Mouse (Mus musculus) adrenal gland, postnatal 25 days (tissue): ENCODE results near the gene Taf5. TPM values are rescaled to one million over a fixed set of nuclear protein-coding genes. Genes with fewer than 3 reads are reported as not detected.
A peak's percentile ranks its signal among the peaks of the same experiment; 100 is the strongest.

Source experiments
- DNase-seq: peaks from one replicate; pipeline ENCODE4 v3.0.0; 2021; ENCODE audit warnings: mixed read lengths
- total RNA-seq: library from RNA; stranded (reverse); gene quantifications from 2 replicates; pipeline ENCODE4 v1.2.3, GENCODE M21; 2021

Taf5 gene
- total RNA-seq, 1 experiment from 2014 or later: 5.3 TPM

DNA sequence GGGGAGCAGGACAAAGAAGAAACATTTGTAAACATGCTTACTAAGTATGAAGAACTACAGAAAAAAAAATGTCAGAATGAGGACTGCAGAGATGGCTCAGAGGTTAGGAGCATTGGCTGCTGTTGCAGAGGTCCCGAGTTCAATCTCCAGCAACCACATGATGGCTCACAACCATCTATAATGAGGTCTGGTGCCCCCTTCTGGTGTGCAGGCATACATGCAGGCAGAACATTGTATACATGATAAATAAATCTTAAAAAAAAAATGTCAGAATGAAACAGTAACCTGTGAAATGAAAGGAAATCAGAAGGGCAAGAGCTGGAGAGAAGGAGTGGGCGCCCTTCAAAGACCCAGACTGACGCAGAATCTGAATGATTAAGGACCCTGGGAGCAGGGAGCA is 1.7 kb upstream of the Taf5 start:
- DNase-seq: no peak

DNA sequence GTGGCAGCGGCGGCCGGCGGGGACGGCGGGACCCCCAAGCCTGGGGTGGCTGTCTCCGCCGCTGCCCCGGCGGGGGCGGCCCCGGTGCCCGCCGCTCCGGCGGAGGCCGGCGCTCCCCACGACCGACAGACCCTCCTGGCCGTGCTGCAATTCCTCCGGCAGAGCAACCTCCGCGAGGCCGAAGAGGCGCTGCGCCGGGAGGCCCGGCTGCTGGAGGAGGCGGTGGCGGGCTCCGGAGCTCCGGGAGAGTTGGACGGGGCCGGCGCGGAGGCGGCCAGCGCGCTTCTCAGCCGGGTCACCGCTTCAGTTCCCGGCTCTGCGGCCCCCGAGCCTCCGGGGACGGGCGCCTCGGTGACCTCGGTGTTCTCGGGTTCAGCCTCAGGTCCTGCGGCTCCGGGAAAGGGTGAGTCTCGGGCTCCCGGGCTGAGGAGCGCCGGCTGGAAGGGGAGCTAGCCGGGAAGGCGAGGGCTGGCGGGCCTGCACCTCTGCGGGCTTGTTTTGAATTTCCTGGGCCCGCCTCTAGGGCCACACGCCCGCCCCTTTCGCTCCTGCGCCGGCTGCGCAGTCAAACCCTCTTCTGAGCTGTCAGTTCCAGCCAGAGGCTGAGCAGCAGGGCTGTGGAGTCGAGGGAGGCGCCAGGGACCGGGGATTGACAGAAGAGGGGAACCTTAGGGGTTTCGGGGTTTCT is 522 bp downstream of the Taf5 start:
- DNase-seq: peak; percentile 87

DNA sequence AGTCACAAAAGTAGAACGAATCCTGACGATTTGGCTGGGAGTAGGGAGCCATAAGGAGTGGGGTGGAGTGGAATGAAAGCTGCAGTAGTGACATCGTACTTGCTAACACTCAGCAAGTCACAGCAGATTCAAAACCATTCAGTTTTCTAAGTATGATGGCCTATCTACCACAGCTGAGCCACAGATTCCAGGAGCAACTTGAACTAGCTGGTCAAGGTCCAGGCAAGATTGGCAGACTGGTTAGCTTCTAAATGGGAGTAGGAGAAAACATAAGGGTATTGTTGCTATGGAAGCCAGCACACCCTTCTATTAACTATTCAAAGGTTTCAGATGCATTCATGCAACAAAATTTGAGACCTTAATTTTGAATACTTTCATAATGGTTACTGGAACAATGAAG is 20.7 kb downstream of the Taf5 start:
- DNase-seq: no peak

DNA sequence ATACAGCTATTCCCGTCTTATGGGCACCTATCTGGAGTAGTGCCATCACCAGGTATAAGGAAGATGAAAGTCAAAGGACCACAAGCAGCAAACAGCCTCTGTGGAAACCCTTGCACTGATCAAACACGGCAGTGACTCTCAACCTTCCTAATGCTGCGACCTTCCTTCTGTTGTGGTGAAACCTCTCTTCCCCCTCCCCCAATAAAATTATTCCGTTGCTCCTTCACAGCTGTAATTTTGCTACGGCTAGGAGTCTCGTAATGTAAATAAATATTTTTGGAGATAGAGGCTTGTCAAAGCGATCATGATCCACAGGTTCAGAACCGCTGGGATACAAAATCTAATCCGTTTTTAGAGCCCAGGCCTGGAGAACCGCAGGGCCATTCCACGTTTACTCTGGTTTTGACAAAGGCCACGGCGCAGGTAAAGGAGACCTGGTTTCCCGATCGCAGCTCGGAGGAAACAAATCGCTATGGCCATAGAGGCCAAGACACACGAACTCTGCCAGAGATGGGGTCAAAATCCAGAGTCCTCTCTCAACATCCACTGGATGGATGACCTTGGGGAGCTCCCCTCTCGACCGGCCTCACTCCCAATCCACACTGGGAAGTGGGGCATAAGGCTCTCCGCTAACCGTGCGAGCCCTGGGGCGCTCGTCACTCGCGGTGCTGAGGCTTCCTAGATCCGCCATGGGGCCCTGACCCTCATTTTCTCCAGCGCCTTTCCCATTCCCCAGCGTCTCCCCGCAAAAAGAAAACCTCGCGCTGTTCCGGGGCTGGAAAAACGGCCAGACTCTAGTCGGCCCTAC is 22.4 kb downstream of the Taf5 start:
- DNase-seq: peak; percentile 26

DNA sequence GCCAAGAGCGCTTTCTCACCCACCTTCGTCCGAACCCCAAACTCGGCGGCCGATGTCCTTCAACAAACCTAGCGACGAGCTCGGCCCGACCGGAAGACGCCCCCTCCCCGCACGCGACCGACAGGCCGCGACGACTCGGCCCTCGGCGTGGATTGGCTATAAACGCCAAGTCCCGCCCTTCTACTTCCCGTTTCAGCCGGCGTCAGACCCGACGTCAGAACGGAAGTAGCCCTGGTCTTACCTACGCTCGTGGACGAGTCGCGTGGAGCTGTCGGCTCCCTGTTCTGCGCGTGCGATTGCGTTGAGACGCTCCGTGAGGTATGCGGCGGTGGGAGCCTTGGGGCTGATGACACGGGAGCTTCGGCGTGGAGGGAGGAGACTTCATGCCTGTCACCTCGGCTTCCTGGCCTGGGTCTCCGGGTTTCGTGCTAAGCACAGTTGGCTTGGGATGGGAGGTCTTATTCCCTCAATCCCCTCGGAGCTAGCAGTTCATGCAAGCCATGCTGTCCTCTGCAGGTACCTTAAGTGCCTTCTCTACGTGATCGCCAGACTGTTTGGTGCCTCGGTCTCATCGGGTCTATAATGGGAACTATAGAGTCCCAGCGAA is 23.1 kb downstream of the Taf5 start, which contains the start of the genes Usmg5 and Pdcd11:
Gene Usmg5, minus strand, starts transcription at position 98 of the 607 bp plus-strand sequence.
Gene Pdcd11, plus strand, starts transcription at position 219 of the 607 bp plus-strand sequence.
- DNase-seq: peak; percentile 95

DNA sequence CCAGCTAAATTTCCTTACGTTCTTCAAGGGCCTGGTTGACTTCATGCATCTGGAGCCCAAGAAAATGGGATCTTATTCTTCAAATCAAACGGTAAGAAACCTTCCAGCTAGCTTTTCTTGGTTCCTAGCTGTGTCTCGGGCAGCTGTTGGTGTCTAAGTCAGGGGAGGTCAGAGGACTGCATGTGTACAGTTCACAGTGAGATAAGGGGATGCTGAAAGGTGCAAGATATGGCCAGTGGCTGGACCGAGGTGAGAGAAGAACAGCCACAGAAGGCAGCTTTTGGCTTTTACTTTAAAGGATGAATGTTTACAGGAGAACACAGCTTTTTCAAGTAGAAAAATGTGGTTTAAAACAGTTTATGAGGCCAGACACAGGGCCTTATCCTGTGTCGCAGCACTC is 33.5 kb downstream of the Taf5 start:
- no peak for DNase-seq

DNA sequence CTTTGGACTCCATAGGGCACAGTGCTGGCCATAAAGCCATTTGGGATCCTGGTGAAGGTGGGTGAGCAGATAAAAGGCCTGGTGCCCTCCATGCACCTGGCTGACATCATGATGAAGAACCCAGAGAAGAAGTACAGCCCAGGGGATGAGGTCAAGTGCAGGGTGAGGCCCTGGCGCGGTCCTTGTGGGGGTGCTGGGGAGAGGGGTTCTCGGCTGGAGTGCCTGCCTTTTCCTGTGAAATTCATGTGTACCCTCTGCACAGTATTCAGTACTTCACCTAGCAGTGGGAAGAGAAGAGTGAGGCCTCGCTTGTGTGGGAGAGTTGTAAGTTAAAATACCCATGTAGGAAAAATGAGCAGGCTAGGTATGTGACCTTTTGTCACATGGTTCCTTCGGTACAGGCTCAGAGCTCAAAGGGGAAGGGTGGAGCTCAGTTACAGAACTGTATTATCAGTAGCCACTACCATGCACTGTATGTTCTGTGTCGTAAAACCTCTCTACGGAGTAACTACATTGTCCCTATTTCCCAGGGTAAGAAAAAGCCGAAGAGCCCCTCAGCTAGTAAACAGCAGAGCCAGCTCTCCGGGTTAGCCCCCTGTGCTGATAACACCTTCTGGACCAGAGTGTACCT is 37.2 kb downstream of the Taf5 start:
- DNase-seq: no peak

DNA sequence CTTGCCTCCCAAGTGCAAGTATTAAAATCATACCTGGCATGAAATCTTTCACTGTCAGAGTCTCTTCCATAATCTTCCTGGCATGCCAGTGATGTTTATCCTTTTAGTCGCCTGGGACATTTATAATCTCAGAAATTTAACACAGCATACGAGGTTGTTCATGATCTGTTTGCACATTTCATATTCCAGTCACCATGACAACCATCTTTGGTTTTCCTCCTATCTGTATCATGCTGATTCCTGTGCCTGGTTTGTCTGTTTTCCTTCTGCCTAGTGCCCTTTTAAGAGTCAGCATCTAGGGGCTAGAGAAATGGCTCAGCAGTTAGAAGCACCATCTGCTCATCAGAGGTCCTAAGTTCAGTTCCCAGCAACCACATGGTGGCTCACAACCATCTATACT is 51.1 kb downstream of the Taf5 start:
- no peak for DNase-seq

DNA sequence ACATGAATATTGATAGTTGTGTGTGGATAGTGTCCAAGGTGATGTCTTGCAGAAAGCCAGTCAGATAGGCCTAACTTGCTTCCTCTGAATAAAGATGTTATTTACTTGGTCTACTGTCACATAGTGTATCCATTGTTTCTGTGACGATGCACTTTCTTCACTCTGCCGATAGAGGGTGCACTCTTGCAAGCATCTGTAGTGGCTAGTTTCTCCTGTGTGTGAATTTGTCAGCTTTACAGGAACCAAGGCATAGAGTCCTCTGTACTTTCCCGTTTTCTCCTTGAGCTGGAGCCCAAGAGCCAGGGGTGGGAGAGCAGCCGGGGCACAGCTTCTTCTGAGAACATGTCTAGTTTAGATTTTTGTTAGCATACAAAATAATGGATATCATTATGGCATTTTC is 53.5 kb downstream of the Taf5 start:
- no peak for DNase-seq

DNA sequence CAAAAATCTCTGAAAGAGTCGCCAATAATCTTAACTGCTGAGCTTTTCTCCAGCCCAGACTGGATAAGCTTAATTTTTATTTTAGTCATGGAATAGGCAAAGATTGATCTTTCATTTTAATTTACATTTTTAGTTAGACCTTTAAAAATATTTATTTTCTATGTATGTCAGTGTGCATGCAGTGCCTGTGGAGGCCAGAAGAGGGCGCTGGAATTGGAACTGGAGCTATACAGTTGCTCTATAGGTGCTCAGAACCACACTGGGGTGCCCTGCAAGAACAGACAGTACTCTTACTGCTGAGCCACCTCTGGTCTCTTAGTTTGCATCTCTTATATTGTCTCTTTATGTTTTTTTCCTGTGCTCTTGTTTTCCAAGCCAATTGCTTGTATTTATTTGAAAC is 55.3 kb downstream of the Taf5 start:
- peak; percentile 27 for DNase-seq

DNA sequence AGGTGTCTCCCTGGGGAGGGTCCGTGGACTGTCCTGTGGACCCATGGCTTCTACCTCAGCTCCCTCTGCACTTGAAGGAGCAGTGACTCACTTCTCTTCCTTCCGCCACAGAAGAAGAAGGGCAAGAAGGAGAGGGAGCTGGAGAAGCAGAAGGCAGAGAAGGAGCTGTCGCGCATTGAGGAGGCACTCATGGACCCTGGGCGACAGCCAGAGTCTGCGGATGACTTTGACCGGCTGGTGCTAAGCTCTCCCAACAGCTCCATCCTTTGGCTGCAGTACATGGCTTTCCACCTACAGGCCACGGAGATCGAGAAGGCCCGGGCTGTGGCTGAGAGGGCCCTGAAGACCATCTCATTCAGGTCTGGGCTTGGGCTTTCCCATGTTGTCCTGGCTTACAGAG is 60.6 kb downstream of the Taf5 start:
- DNase-seq: no peak

DNA sequence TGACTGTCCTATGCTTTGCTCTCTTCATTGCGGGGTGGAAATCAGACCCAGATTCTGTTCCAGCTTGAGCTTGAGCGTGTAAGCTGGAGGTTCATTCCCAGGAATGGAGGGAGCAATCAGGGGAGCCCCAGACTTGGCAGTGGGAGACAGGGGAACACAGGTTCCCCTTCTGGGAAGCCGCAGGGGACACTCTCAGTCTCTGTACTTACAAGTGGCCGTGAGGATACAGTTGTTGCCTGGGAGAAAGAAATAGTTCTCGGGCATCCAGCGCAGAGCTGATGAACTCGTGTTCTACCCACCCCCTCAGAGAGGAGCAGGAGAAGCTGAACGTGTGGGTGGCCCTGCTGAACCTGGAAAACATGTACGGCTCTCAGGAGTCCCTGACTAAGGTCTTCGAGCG is 61.3 kb downstream of the Taf5 start:
- DNase-seq: no peak

DNA sequence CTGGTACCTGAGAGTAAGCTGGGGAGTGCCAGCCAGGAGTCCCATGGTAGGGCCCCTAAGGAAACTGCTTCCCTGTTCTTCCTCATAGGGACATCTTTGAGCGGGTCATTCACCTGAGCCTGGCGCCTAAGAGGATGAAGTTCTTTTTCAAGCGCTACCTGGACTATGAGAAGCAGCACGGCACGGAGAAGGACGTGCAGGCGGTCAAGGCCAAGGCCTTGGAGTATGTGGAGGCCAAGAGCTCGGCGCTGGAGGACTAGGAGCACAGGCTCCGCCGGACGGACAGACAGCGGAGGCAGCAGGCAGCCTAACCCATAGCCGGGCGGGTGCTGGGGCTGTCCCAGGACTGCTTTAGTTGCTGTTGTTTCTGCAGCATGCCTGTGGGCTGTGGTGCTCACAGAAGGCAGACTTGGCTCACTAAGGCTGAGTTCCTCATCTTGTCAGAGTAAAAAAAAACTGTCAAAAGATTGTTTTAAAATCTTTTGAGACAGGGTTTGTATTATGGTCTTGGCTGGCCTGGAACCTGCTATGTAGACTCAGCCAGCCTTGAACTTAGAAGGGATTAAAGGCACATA is 63.1 kb downstream of the Taf5 start:
- DNase-seq: no peak

Other genes starting within 250 kb of the Taf5 start
- gene Ina, start 53.0 kb upstream of the Taf5 start, total RNA-seq: 5.1 and 5.4 TPM in 2 replicates
- gene Nt5c2, start 52.6 kb upstream of the Taf5 start, total RNA-seq: 59.5 and 64.5 TPM in 2 replicates
- gene Pcgf6, start 16.8 kb upstream of the Taf5 start, total RNA-seq: 12.2 and 14.9 TPM in 2 replicates
- gene Usmg5, start 22.9 kb downstream of the Taf5 start, total RNA-seq: 518 and 539 TPM in 2 replicates
- gene Pdcd11, start 23.0 kb downstream of the Taf5 start, total RNA-seq: 26.0 and 26.8 TPM in 2 replicates
- gene Calhm2, start 70.5 kb downstream of the Taf5 start, total RNA-seq: 5.5 TPM in 2 replicates
- gene Calhm1, start 76.5 kb downstream of the Taf5 start, total RNA-seq: not detected in 2 replicates
- gene Calhm3, start 90.0 kb downstream of the Taf5 start, total RNA-seq: not detected in 2 replicates
- gene Neurl1a, start 111.1 kb downstream of the Taf5 start, total RNA-seq: 13.0 and 13.9 TPM in 2 replicates